Mouse (Mus musculus) embryonic fibroblast, embryonic 13.5 days (primary cell): ENCODE results near the gene Gm10097. TPM values are rescaled to one million over a fixed set of nuclear protein-coding genes. Genes with fewer than 3 reads are reported as not detected.

ENCODE experiments used
- H3K27ac ChIP-seq: 2 replicates; pipeline ENCODE4 v1.5.1; 2012; ENCODE audit warnings: low read length, control low read depth, inconsistent platforms; ENCODE audit not compliant: insufficient read depth
- H3K4me1 ChIP-seq: 2 replicates; pipeline ENCODE4 v1.6.1; 2011; ENCODE audit warnings: low read length; ENCODE audit not compliant: control insufficient read depth, insufficient read depth
- H3K4me3 ChIP-seq: 2 replicates; pipeline ENCODE4 v1.5.1; 2011; ENCODE audit warnings: mild to moderate bottlenecking, control low read depth, low read length; ENCODE audit not compliant: insufficient read depth
- CTCF ChIP-seq: IDR thresholded peaks from 2 replicates; pipeline ENCODE4 v1.5.1; 2011; ENCODE audit warnings: mild to moderate bottlenecking, control low read depth, low read length, moderate library complexity, borderline replicate concordance; ENCODE audit not compliant: insufficient read depth
- POLR2A ChIP-seq: IDR thresholded peaks from 2 replicates; pipeline ENCODE4 v1.6.1; 2011; ENCODE audit warnings: low read depth, mild to moderate bottlenecking, control low read depth, low read length, moderate library complexity
- polyA plus RNA-seq: library from polyadenylated mRNA; stranded (reverse); fragments of >200 nt; gene quantifications from 2 replicates; pipeline ENCODE4 v1.2.4, GENCODE M21; 2011; ENCODE audit warnings: low read depth; ENCODE audit not compliant: missing spikeins, insufficient read length

Gm10097 gene
- polyA plus RNA-seq, 1 experiment, result not detected

- TF ChIP-seq POLR2A (no peak), CTCF (no peak)
- Histone ChIP-seq H3K27ac (no peak overlapping the region), H3K4me1 (peaks cover 7% of the 10 kb centered on the region; the same call in 1 of the 2 replicates), H3K4me3 (no peak overlapping the region)
Observed at GRCm38 (mm10) chr10:5045671-5046070, 23.3 kb upstream of the Gm10097 start.

DNA sequence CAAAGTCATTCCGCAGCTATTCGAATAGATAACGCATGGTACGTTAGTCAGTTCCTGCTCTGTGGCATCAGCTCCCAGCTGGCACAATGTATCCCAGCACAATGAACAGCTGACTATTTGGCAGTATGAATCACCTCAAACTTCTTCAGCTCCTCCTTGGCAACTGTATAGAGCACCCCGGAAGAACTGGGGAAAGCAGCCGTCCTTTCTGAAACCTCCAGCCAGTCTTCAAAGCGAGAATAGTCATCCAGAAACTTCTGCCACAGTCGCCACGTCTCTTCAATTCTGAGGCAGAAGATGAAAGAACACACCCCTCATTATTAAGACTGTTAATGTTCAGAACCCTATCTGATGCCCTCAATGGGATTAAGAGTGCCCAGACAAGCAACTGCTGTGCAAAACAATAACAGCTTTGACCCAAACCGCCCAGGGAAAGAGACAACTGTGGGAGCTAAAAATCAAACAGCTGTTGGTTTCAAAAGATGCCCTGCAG is 12.7 kb upstream of the Gm10097 start:
- no peaks in the 10 kb centered on the region for H3K4me1 ChIP-seq
- no peak overlapping the region for H3K27ac ChIP-seq
- no peak overlapping the region for H3K4me3 ChIP-seq
- no peak for TF ChIP-seq CTCF
- TF ChIP-seq POLR2A, result no peak

GRCm38 (mm10) chr10:5056940-5057339 is 12.1 kb upstream of the Gm10097 start:
- H3K4me3 ChIP-seq, result no peak overlapping the region
- no peak overlapping the region for H3K27ac ChIP-seq
- TF ChIP-seq CTCF (no peak), POLR2A (no peak)

GRCm38 (mm10) chr10:5057661-5058060 is 11.3 kb upstream of the Gm10097 start:
- H3K4me3 ChIP-seq, result no peak overlapping the region
- TF ChIP-seq CTCF, result no peak
- no peak for TF ChIP-seq POLR2A
- H3K27ac ChIP-seq, result no peak overlapping the region
- no peaks in the 10 kb centered on the region for H3K4me1 ChIP-seq

More at GRCm38 (mm10) chr10:5056940-5057339, 12.1 kb upstream of the Gm10097 start:
- H3K4me1 ChIP-seq, result no peaks in the 10 kb centered on the region

DNA sequence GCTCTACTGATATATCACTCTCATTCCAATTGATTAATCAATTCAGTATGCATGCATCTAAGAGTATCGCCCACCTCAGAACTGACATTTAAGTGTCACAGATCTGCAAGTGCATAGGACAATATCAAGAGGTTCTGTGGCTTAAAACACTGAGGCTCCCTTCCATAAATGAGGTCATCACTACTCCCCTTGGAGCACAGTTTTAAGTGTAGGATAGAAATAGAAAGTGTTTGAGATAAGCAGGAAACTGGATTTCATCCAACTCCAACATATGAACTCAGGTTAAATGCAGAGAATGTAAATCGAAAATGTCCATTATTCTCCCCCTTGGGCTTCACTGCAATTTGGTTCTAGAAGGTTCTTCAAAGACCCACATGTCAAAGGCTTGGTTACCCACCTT is 10.1 kb upstream of the Gm10097 start:
- no peaks in the 10 kb centered on the region for H3K4me1 ChIP-seq
- H3K27ac ChIP-seq, result no peak overlapping the region
- H3K4me3 ChIP-seq, result no peak overlapping the region
- no peak for TF ChIP-seq POLR2A
- no peak for TF ChIP-seq CTCF

GRCm38 (mm10) chr10:5059983-5060382 is 9.0 kb upstream of the Gm10097 start:
- no peaks in the 10 kb centered on the region for H3K4me1 ChIP-seq
- H3K4me3 ChIP-seq, result no peak overlapping the region
- no peak for TF ChIP-seq CTCF
- no peak overlapping the region for H3K27ac ChIP-seq

GRCm38 (mm10) chr10:5067113-5067512 is 1.9 kb upstream of the Gm10097 start:
- no peak overlapping the region for H3K27ac ChIP-seq
- H3K4me1 ChIP-seq, result peaks cover 5% of the 10 kb centered on the region
- TF ChIP-seq POLR2A, result no peak
- TF ChIP-seq CTCF, result no peak
- H3K4me3 ChIP-seq, result no peak overlapping the region

DNA sequence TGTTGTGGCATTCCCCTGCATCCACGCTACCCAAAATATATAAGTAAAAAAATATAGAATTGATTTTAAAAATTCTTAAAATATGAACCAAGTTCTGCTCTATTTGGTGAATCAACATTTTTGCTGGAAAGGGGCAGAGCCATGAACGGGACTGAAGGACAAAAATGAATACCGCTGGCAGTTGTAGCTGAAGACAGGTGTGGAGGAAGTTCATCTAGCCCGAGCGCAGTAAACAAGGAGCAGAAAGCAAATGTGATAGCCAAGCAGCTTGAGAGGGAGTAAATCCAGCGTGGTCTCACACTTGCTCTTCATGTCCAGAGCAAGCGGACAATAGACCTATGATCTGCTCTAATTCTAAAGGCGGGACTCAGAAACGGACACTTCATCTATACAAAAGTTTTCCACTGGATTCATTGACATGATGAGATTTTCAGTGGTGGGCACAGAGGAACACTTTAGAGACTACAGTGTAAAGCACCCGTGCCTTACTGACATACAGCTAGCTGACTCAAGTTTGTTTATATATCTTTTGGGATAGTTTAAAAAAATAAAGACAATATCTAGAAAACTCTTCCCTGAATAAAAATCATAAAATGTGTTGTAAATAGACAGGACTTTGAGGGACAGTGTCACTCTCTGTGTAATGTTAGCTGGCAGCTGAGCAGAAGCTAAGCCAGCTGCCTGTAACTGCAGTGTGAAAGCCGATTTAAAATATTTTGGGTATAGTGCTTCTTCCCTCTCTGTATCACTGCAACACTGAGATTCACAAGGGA is 1.4 kb downstream of the Gm10097 start:
- TF ChIP-seq CTCF (no peak), POLR2A (no peak)
- peak overlapping the region; percentile 54; the same call in 1 of the 2 replicates for H3K27ac ChIP-seq
- peaks cover 5% of the 10 kb centered on the region for H3K4me1 ChIP-seq
- no peak overlapping the region for H3K4me3 ChIP-seq

GRCm38 (mm10) chr10:5070941-5071231 is 1.9 kb downstream of the Gm10097 start:
- Histone ChIP-seq H3K4me3 (no peak overlapping the region), H3K4me1 (peaks cover 7% of the 10 kb centered on the region), H3K27ac (peak overlapping the region; percentile 48)
- TF ChIP-seq CTCF (no peak), POLR2A (no peak)

DNA sequence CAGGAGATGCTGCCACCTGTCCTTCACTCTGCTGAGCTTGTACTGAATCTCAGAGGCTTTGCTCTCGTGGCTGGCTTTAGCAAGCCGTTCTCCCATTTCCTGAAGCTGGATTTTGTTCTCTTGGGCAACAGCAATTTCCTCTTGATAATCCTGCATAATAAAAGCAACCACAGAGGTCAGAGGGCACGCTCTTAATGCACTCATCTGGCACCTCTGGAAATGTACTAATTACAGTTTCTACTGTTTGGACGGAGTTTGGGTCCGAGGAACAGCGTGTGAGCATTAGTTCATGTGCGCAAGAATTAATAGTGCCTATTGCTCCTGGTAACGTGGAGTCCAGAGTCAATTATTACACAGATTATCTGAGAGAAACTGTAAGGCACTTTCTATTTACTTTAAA is 3.1 kb downstream of the Gm10097 start:
- Histone ChIP-seq H3K4me3 (no peak overlapping the region), H3K4me1 (peaks cover 7% of the 10 kb centered on the region), H3K27ac (no peak overlapping the region)
- no peak for TF ChIP-seq POLR2A

DNA sequence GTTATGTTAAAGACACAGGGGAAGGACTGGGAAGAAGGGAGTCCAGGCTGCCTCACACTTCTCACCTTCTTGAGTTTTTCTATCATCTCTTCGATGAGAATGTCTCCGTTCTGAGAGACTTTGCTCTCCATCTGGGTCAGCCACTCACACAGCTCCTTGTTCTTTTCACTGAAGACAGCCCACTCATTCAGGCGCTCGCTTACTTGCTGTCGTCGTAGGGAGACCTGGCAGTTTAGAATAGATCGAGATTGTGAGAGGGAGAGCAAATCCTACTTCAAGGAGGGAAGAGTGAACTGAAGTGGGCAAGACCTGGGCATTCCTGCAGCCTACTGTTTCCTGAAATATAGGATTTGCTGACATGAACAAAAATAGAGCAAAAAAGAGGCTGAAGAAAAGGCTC is 6.7 kb downstream of the Gm10097 start:
- Histone ChIP-seq H3K4me1 (peaks cover 6% of the 10 kb centered on the region; the same call in 1 of the 2 replicates), H3K27ac (no peak overlapping the region), H3K4me3 (no peak overlapping the region)
- no peak for TF ChIP-seq POLR2A
- TF ChIP-seq CTCF, result no peak
